Comparison of ENCODE assay signal across 8 mouse cellular contexts in genomic region chr11:8545798-8546197, GRCm38 (mm10).
DNase-seq lines count a peak whose midpoint lies in the region; ATAC-seq and TF ChIP-seq lines count a peak whose summit lies in the region.

No protein-coding gene starts in this region.

- ATAC-seq in kidney, postnatal 0 days (replicated peaks; ENCODE audit: low FRiP score, low read depth) = no peak
- ATAC-seq in kidney, embryonic 15.5 days (replicated peaks; ENCODE audit: low FRiP score) = no peak
- no peak for ATAC-seq in embryonic facial prominence, embryonic 11.5 days (replicated peaks; ENCODE audit: insufficient number of reproducible peaks, low FRiP score, low TSS enrichment, low read depth)
- no peak for ATAC-seq in midbrain, embryonic 13.5 days

- H3K27me3 ChIP-seq in kidney, postnatal 0 days (ENCODE audit: insufficient read depth, low read length) = no peaks in the 10 kb centered on the region
- no peaks in the 10 kb centered on the region for H3K27me3 ChIP-seq in kidney, embryonic 15.5 days
- H3K27me3 ChIP-seq in embryonic facial prominence, embryonic 11.5 days (ENCODE audit: control insufficient read depth, insufficient read depth, low read length) = no peaks in the 10 kb centered on the region
- no peaks in the 10 kb centered on the region for H3K27me3 ChIP-seq in small intestine, adult 2 months (ENCODE audit: control insufficient read depth, insufficient read depth, low read length)
- H3K27me3 ChIP-seq in midbrain, embryonic 13.5 days = no peaks in the 10 kb centered on the region

- no peak overlapping the region for H3K9ac ChIP-seq in kidney, postnatal 0 days (ENCODE audit: low read depth, low read length)
- no peak overlapping the region for H3K9ac ChIP-seq in kidney, embryonic 15.5 days
- no peak overlapping the region for H3K9ac ChIP-seq in embryonic facial prominence, embryonic 11.5 days (replicated peaks; ENCODE audit: low read length)
- H3K9ac ChIP-seq in midbrain, embryonic 13.5 days (replicated peaks) = no peak overlapping the region

- no peaks in the 10 kb centered on the region for H3K9me3 ChIP-seq in kidney, postnatal 0 days (replicated peaks; ENCODE audit: low read length)
- H3K9me3 ChIP-seq in kidney, embryonic 15.5 days (replicated peaks) = no peaks in the 10 kb centered on the region
- no peaks in the 10 kb centered on the region for H3K9me3 ChIP-seq in embryonic facial prominence, embryonic 11.5 days (replicated peaks; ENCODE audit: control insufficient read depth, low read length)
- no peaks in the 10 kb centered on the region for H3K9me3 ChIP-seq in midbrain, embryonic 13.5 days

- H3K4me2 ChIP-seq in kidney, postnatal 0 days (ENCODE audit: low read length) = no peak overlapping the region
- H3K4me2 ChIP-seq in kidney, embryonic 15.5 days = no peak overlapping the region
- no peak overlapping the region for H3K4me2 ChIP-seq in embryonic facial prominence, embryonic 11.5 days (ENCODE audit: low read depth, low read length)
- H3K4me2 ChIP-seq in midbrain, embryonic 13.5 days (replicated peaks) = no peak overlapping the region

- H3K36me3 ChIP-seq in kidney, postnatal 0 days (ENCODE audit: insufficient read depth, low read length) = peaks cover 17% of the 10 kb centered on the region; the same call in 1 of the 2 replicates
- peaks cover 56% of the 10 kb centered on the region for H3K36me3 ChIP-seq in kidney, embryonic 15.5 days
- no peaks in the 10 kb centered on the region; the same call in 1 of the 2 replicates for H3K36me3 ChIP-seq in embryonic facial prominence, embryonic 11.5 days (replicated peaks; ENCODE audit: control insufficient read depth, insufficient read depth, low read depth, low read length)
- H3K36me3 ChIP-seq in small intestine, adult 2 months (ENCODE audit: control insufficient read depth, insufficient read depth, low read length) = peaks cover 33% of the 10 kb centered on the region
- no peaks in the 10 kb centered on the region for H3K36me3 ChIP-seq in midbrain, embryonic 13.5 days

- no peaks in the 10 kb centered on the region for H3K4me1 ChIP-seq in kidney, postnatal 0 days (replicated peaks; ENCODE audit: insufficient read depth, low read length)
- H3K4me1 ChIP-seq in kidney, embryonic 15.5 days = peaks cover 11% of the 10 kb centered on the region
- no peaks in the 10 kb centered on the region for H3K4me1 ChIP-seq in embryonic facial prominence, embryonic 11.5 days (ENCODE audit: control insufficient read depth, insufficient read depth, low read length)
- H3K4me1 ChIP-seq in small intestine, adult 2 months (ENCODE audit: control insufficient read depth, insufficient read depth, insufficient read length, low read length) = no peaks in the 10 kb centered on the region; the same call in 1 of the 2 replicates
- no peaks in the 10 kb centered on the region for H3K4me1 ChIP-seq in midbrain, embryonic 13.5 days (replicated peaks)

- TF ChIP-seq POLR2A in small intestine, adult 2 months (IDR thresholded peaks at IDR 0.05; ENCODE audit: low read depth, low read length) = no peak

- H3K4me3 ChIP-seq in kidney, postnatal 0 days (replicated peaks; ENCODE audit: low read depth, low read length) = no peak overlapping the region
- H3K4me3 ChIP-seq in kidney, embryonic 15.5 days (replicated peaks) = no peak overlapping the region
- no peak overlapping the region for H3K4me3 ChIP-seq in embryonic facial prominence, embryonic 11.5 days (ENCODE audit: low read depth, low read length)
- H3K4me3 ChIP-seq in small intestine, adult 2 months (ENCODE audit: low read depth, low read length) = no peak overlapping the region
- no peak overlapping the region for H3K4me3 ChIP-seq in midbrain, embryonic 13.5 days (replicated peaks)

- DNase-seq in kidney, postnatal 0 days (ENCODE audit: low spot score) = no peak
- DNase-seq in NIH3T3 (ENCODE audit: low read depth) = peak; percentile 40
- DNase-seq in embryonic facial prominence, embryonic 11.5 days (ENCODE audit: low spot score) = peak; percentile 47
- DNase-seq in layer of hippocampus, postnatal 36 days = no peak
- no peak for DNase-seq in layer of hippocampus, adult 18-20 months (ENCODE audit: low spot score in 2 of 2)

- peak; percentile 70 for TF ChIP-seq CTCF in kidney, postnatal 0 days (IDR thresholded peaks at IDR 0.05; ENCODE audit: low read depth)
- peak; percentile 66; the same call in 1 of the 2 replicates for TF ChIP-seq CTCF in small intestine, adult 2 months (IDR thresholded peaks at IDR 0.05; ENCODE audit: extremely low read depth, insufficient read length, insufficient replicate concordance, low read depth, low read length)

- 90% methylated on average over 1 of the region's 1 CpGs for WGBS in kidney, postnatal 0 days
- WGBS in kidney, embryonic 15.5 days = 93% methylated on average over 1 of the region's 1 CpGs
- 88% methylated on average over 1 of the region's 1 CpGs for WGBS in embryonic facial prominence, embryonic 11.5 days
- 92% methylated on average over 1 of the region's 1 CpGs for WGBS in small intestine, adult 2 months
- 88% methylated on average over 1 of the region's 1 CpGs for WGBS in midbrain, embryonic 13.5 days

- no peak overlapping the region for H3K27ac ChIP-seq in kidney, postnatal 0 days
- H3K27ac ChIP-seq in kidney, embryonic 15.5 days = no peak overlapping the region
- no peak overlapping the region for H3K27ac ChIP-seq in embryonic facial prominence, embryonic 11.5 days (replicated peaks; ENCODE audit: low read depth, low read length)
- no peak overlapping the region for H3K27ac ChIP-seq in small intestine, adult 2 months (ENCODE audit: insufficient read depth, low read depth, low read length)
- no peak overlapping the region for H3K27ac ChIP-seq in midbrain, embryonic 13.5 days

Comparison
In these comparisons a context has a peak if more than half of its experiments do, and no peak if none do; other contexts are left out.
1. DNase-seq: peak in NIH3T3 (single experiment) and embryonic facial prominence, embryonic 11.5 days (single experiment); none in kidney, postnatal 0 days (single experiment), layer of hippocampus, postnatal 36 days (0 of 2) and layer of hippocampus, adult 18-20 months (0 of 2).